Mouse (Mus musculus) limb, embryonic 14.5 days (tissue): Measurements from ENCODE around the gene Mtrf1. TPM values are rescaled to one million over a fixed set of nuclear protein-coding genes. Genes with fewer than 3 reads are reported as not detected.

Experiments used
- ATAC-seq: fragments of 200-750 bp; cut with Nextera tagmentation; 2 replicates; pipeline ENCODE4 v1.8.0; 2017; ENCODE audit warnings: low read depth, moderate number of reproducible peaks, moderate TSS enrichment; ENCODE audit not compliant: low FRiP score
- DNase-seq: peaks from one replicate; pipeline ENCODE4 v3.0.0-alpha.2; 2015; ENCODE audit warnings: low spot score
- H3K27ac ChIP-seq: fragments of 300-500 bp; sonication (generic); replicated peaks from 2 replicates; pipeline ENCODE4 v1.5.1; 2014; ENCODE audit warnings: low read depth, mild to moderate bottlenecking, low read length, moderate library complexity, mixed read lengths
- H3K27me3 ChIP-seq: fragments of 300-500 bp; sonication (generic); 2 replicates; pipeline ENCODE4 v1.6.1; 2014; ENCODE audit warnings: low read length, mixed read lengths; ENCODE audit not compliant: control insufficient read depth, insufficient read depth
- H3K36me3 ChIP-seq: fragments of 300-500 bp; sonication (generic); 2 replicates; pipeline ENCODE4 v1.6.1; 2014; ENCODE audit warnings: mild to moderate bottlenecking, low read length, moderate library complexity, mixed read lengths; ENCODE audit not compliant: control insufficient read depth, insufficient read depth
- H3K4me1 ChIP-seq: fragments of 300-500 bp; sonication (generic); 2 replicates; pipeline ENCODE4 v1.6.1; 2014; ENCODE audit warnings: antibody characterized with exemption, low read length, mixed read lengths; ENCODE audit not compliant: control insufficient read depth, insufficient read depth
- H3K4me2 ChIP-seq: fragments of 300-500 bp; sonication (generic); replicated peaks from 2 replicates; pipeline ENCODE4 v1.6.1; 2014; ENCODE audit warnings: low read depth, mild to moderate bottlenecking, low read length, moderate library complexity; ENCODE audit not compliant: severe bottlenecking
- H3K4me3 ChIP-seq: fragments of 300-500 bp; sonication (generic); replicated peaks from 2 replicates; pipeline ENCODE4 v1.5.1; 2014; ENCODE audit warnings: low read length
- H3K9ac ChIP-seq: fragments of 300-500 bp; sonication (generic); 2 replicates; pipeline ENCODE4 v1.6.1; 2014; ENCODE audit warnings: mild to moderate bottlenecking, low read depth, low read length, moderate library complexity; ENCODE audit not compliant: severe bottlenecking
- H3K9me3 ChIP-seq: fragments of 300-500 bp; sonication (generic); 2 replicates; pipeline ENCODE4 v1.6.1; 2016; ENCODE audit warnings: low read length; ENCODE audit not compliant: control insufficient read depth
- POLR2A ChIP-seq: fragments of 200-500 bp; IDR thresholded peaks from 2 replicates; pipeline ENCODE4 v1.8.0; 2012; ENCODE audit warnings: inconsistent platforms, mild to moderate bottlenecking, moderate library complexity, borderline replicate concordance; ENCODE audit not compliant: insufficient read depth, insufficient read length; ENCODE audit errors: extremely low read depth
- WGBS: fragments of 180-500 bp; shearing (Covaris S2); extraction: QIAGEN DNeasy Blood & Tissue Kit; methylation state at CpG from one replicate; pipeline ENCODE4 v1.1.7; 2014; 5-methylcytosine and 5-hydroxymethylcytosine counted together
- polyA plus RNA-seq, 2 experiments: library from polyadenylated mRNA; depleted of rRNA in 1 of 2; stranded (reverse) in 1 of 2; unstranded in 1 of 2; fragments of >200 nt; fragmentation: Nextera tagmentation in 1 of 2; extraction: Ambion mirVana in 1 of 2; gene quantifications; 2 replicates each; pipeline versions ENCODE4 v1.2.1 to v1.2.3; 2012 to 2014

Gene Mtrf1
- polyA plus RNA-seq, 2 experiments = 5.5 to 8.1 TPM

DNA sequence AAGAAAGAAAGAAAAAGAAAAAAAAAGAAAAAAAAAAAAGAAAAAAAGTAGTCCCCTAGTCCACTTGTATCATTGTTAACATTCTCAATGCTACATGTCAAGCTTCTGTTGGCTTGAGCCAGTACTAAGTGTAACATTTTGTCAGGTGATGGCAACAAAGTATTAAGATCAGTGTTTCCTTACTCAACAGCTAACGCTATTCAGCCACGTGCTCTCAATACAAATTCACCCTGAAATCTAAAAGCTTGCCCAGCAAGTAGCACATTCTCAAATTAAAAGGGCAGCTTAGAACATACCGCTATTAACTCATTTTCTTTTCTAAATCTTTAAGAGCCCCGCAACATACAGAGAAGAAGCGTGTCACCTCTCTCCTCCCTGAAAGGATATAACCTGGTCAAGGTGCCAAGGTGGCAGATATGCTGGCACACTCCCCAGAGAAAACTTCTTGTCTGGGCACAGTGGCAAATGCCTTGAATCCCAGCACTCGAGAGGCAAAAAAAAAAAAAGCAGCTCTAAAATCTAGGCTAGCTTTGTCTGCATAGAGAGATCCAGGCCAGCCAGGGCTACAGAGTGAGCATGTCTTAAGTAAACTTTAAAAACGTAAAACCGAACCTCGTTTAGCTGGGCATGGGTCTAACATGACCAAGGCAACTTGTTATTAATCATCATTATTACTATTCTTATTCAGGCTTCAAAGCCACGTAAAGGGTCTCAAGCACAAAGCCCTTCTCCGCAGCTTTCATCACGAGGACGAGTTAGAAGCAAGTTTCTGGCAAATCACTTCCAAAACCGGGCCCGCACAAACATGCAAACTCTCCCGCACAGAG lies 7.9 kb upstream of the Mtrf1 start:
- peaks cover 13% of the 10 kb centered on the region for H3K36me3 ChIP-seq
- WGBS = 1% methylated on average over 16 of the region's 16 CpGs
- peak; percentile 25 for DNase-seq
- TF ChIP-seq POLR2A = no peak
- H3K27ac ChIP-seq = peak overlapping the region; percentile 91
- H3K4me3 ChIP-seq = peak overlapping the region; percentile 79
- ATAC-seq = no peak
- peak overlapping the region; percentile 80 for H3K4me2 ChIP-seq
- H3K4me1 ChIP-seq = no peaks in the 10 kb centered on the region; the same call in 1 of the 2 replicates
- H3K27me3 ChIP-seq = no peaks in the 10 kb centered on the region
- H3K9me3 ChIP-seq = no peaks in the 10 kb centered on the region
- peak overlapping the region; percentile 80 for H3K9ac ChIP-seq

DNA sequence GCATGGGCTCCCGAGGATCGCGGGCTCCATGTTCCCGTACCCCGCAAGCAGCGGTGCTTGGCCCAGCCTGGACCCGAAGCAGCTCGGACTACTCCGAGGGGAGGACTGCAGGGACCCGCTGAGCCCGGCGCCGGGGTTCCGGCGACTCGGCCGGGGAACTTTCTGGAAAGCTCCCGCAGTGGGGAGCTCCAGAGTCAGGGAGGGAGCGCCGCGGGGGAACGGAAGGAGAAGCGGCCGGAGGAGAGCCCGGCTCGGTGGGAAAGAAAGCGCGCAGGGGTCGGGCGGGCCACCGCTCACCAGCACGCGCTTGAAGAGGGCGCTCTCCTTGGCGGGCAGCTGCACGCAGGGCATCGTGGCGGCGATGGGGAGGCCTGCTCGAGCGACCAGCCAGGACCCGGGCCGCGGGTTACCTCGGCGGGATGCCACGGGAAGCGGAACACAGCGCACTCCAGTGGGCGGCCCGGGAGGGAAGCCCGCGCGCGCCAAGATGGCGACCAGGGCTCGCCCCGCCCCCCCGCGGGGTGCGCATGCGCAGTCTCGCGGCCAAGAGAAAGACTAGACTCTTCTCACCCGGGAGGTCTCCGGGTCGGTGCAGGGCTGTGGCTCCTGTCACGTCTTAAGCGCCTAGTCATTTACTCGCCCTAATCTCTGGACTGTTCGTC lies 7.2 kb upstream of the Mtrf1 start, which contains the start of gene Naa16:
TSS of gene Naa16 (minus strand) at position 514 of the 662 bp plus-strand sequence.
- peak within 1 kb of the TSS; percentile 80 for H3K9ac ChIP-seq
- peaks cover 9% of the 10 kb centered on the region for H3K36me3 ChIP-seq
- no peaks in the 10 kb centered on the region for H3K9me3 ChIP-seq
- peak; percentile 97 for DNase-seq
- peak; percentile 93 for TF ChIP-seq POLR2A
- no peaks in the 10 kb centered on the region for H3K27me3 ChIP-seq
- H3K4me3 ChIP-seq = peak within 1 kb of the TSS; percentile 79
- H3K4me2 ChIP-seq = peak within 1 kb of the TSS; percentile 80
- WGBS = under 1% methylated on average over 47 of the region's 71 CpGs
- no peaks in the 10 kb centered on the region; the same call in 1 of the 2 replicates for H3K4me1 ChIP-seq
- peak; percentile 95 for ATAC-seq
- peak within 1 kb of the TSS; percentile 91 for H3K27ac ChIP-seq

DNA sequence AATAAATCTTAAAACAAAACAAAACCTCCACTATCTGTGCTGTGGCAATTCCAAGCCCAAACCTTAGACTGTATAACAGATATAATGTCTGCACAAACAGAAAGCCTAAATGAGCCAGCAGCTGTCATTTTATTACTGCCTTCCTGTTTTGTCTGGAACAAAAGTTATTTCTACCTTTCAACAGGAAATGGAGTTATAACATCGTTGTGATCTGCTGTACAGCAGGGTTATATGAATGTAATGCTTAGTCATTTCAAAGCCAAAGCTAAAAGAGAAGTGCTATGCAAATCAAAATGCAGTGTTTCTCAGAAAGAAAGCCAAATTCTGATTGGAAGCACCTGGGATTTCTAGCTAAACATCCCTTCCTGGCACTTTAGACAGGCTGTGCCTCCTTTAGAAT lies 4.3 kb upstream of the Mtrf1 start:
- Histone ChIP-seq H3K4me3 (no peak overlapping the region), H3K27me3 (no peaks in the 10 kb centered on the region), H3K36me3 (no peaks in the 10 kb centered on the region), H3K27ac (no peak overlapping the region), H3K9me3 (no peaks in the 10 kb centered on the region), H3K4me1 (no peaks in the 10 kb centered on the region; the same call in 1 of the 2 replicates), H3K9ac (no peak overlapping the region), H3K4me2 (no peak overlapping the region)
- peak; percentile 20 for DNase-seq
- 38% methylated on average over 1 of the region's 1 CpGs for WGBS
- TF ChIP-seq POLR2A = no peak
- no peak for ATAC-seq

GRCm38 (mm10) chr14:79394564-79394963 lies 3.0 kb upstream of the Mtrf1 start:
- TF ChIP-seq POLR2A = no peak
- H3K36me3 ChIP-seq = no peaks in the 10 kb centered on the region

GRCm38 (mm10) chr14:79407641-79408040 lies 10.1 kb downstream of the Mtrf1 start:
- WGBS = 74% methylated on average over 2 of the region's 2 CpGs
- DNase-seq = no peak
- Histone ChIP-seq H3K36me3 (peaks cover 24% of the 10 kb centered on the region), H3K4me2 (no peak overlapping the region), H3K4me1 (no peaks in the 10 kb centered on the region), H3K27ac (no peak overlapping the region), H3K9ac (no peak overlapping the region), H3K4me3 (no peak overlapping the region), H3K27me3 (no peaks in the 10 kb centered on the region), H3K9me3 (no peaks in the 10 kb centered on the region)
- no peak for TF ChIP-seq POLR2A
- no peak for ATAC-seq

More at GRCm38 (mm10) chr14:79394564-79394963, 3.0 kb upstream of the Mtrf1 start:
- DNase-seq = peak; percentile 40
- Histone ChIP-seq H3K27me3 (no peaks in the 10 kb centered on the region), H3K4me3 (no peak overlapping the region), H3K9ac (no peak overlapping the region), H3K9me3 (no peaks in the 10 kb centered on the region), H3K4me1 (no peaks in the 10 kb centered on the region), H3K27ac (no peak overlapping the region), H3K4me2 (no peak overlapping the region)
- ATAC-seq = no peak
